ENCODE assay signal across 9 mouse cellular contexts in genomic region chr13:29581762-29582700, GRCm38 (mm10).
DNase-seq lines count a peak whose midpoint lies in the region; ATAC-seq and TF ChIP-seq lines count a peak whose summit lies in the region.
"Had no signal": no experiment of that assay in that cellular context is flagged by ENCODE, and none has a peak within 500 bp of the region (broad histone marks: within the 10 kb centered on the region; RNA-seq: fewer than 3 reads in every experiment).

No protein-coding gene starts in this region.

- H3K4me1 ChIP-seq in liver, postnatal 0 days (ENCODE audit: insufficient read depth) = no peaks in the 10 kb centered on the region
- H3K4me1 ChIP-seq: liver, embryonic 15.5 days had no signal

- no peak overlapping the region for H3K4me3 ChIP-seq in liver, postnatal 0 days (ENCODE audit: low read depth, low read length)
- H3K4me3 ChIP-seq: liver, embryonic 15.5 days had no signal

- peak; percentile 15 for DNase-seq in heart, postnatal 4 days
- no peak for DNase-seq in heart, adult 11 months
- DNase-seq in right cerebral cortex, adult 2 months (ENCODE audit: low spot score in 2 of 2) = peak; percentile 36 to 44
- no peak for DNase-seq in right cerebral cortex, postnatal 36 days (ENCODE audit: low spot score in 2 of 2)
- DNase-seq in layer of hippocampus, adult 9-11 months = peak; percentile 61
- peak; percentile 76 for DNase-seq in testis, postnatal 14 days (ENCODE audit: low spot score)
- no peak for DNase-seq in liver, postnatal 0 days
- no peak for DNase-seq in embryo, embryonic 10 days (ENCODE audit: low spot score)

- no peak for TF ChIP-seq CTCF in liver, postnatal 0 days (IDR thresholded peaks at IDR 0.05; ENCODE audit: low read depth)

- no peaks in the 10 kb centered on the region for H3K36me3 ChIP-seq in liver, postnatal 0 days (replicated peaks; ENCODE audit: insufficient read depth, low read length)
- H3K36me3 ChIP-seq: liver, embryonic 15.5 days had no signal

- WGBS in liver, postnatal 0 days (ENCODE audit: insufficient replicate concordance) = 82% methylated on average over 9 of the region's 9 CpGs

- H3K4me2 ChIP-seq in liver, postnatal 0 days (ENCODE audit: low read depth, low read length) = no peak overlapping the region
- H3K4me2 ChIP-seq: liver, embryonic 15.5 days had no signal

- TF ChIP-seq EP300 in liver, postnatal 0 days (IDR thresholded peaks at IDR 0.05; ENCODE audit: low read depth) = no peak

- H3K27ac ChIP-seq in liver, postnatal 0 days (ENCODE audit: low read depth) = no peak overlapping the region
- H3K27ac ChIP-seq: liver, embryonic 15.5 days had no signal

- H3K9ac ChIP-seq in liver, postnatal 0 days (replicated peaks) = no peak overlapping the region
- H3K9ac ChIP-seq: liver, embryonic 15.5 days had no signal

- ATAC-seq in liver, postnatal 0 days = no peak

- H3K27me3 ChIP-seq in liver, postnatal 0 days (ENCODE audit: insufficient read depth, low read length) = no peaks in the 10 kb centered on the region
- H3K27me3 ChIP-seq: liver, embryonic 15.5 days had no signal

- H3K9me3 ChIP-seq in liver, postnatal 0 days (ENCODE audit: low read length) = no peaks in the 10 kb centered on the region
- H3K9me3 ChIP-seq: liver, embryonic 15.5 days had no signal

Comparison
In these comparisons a context has a peak if more than half of its experiments do, and no peak if none do; other contexts are left out.
1. DNase-seq: peak in heart, postnatal 4 days (single experiment), right cerebral cortex, adult 2 months (2 of 2), layer of hippocampus, adult 9-11 months (single experiment) and testis, postnatal 14 days (single experiment); none in heart, adult 11 months (single experiment), right cerebral cortex, postnatal 36 days (0 of 2), liver, postnatal 0 days (single experiment) and embryo, embryonic 10 days (single experiment).